Mouse (Mus musculus) forebrain, embryonic 15.5 days (tissue): ENCODE results near the gene Med16. TPM values are rescaled to one million over a fixed set of nuclear protein-coding genes. Genes with fewer than 3 reads are reported as not detected.

Experiments
- ATAC-seq: fragments of 200-750 bp; cut with Nextera tagmentation; replicated peaks from 2 replicates; pipeline ENCODE4 v1.8.0; 2017; ENCODE audit warnings: mild to moderate bottlenecking, moderate TSS enrichment, moderate library complexity
- H3K27ac ChIP-seq: fragments of 300-500 bp; sonication (generic); replicated peaks from 2 replicates; pipeline ENCODE4 v1.5.1; 2015; ENCODE audit warnings: mild to moderate bottlenecking, inconsistent platforms
- H3K27me3 ChIP-seq: fragments of 300-500 bp; sonication (generic); 2 replicates; pipeline ENCODE4 v1.6.1; 2015; ENCODE audit warnings: inconsistent platforms
- H3K36me3 ChIP-seq: fragments of 300-500 bp; sonication (generic); 2 replicates; pipeline ENCODE4 v1.6.1; 2015; ENCODE audit warnings: mild to moderate bottlenecking, inconsistent platforms
- H3K4me1 ChIP-seq: fragments of 300-500 bp; sonication (generic); 2 replicates; pipeline ENCODE4 v1.6.1; 2015; ENCODE audit warnings: inconsistent platforms
- H3K4me2 ChIP-seq: fragments of 300-500 bp; sonication (generic); replicated peaks from 2 replicates; pipeline ENCODE4 v1.6.1; 2015; ENCODE audit warnings: mild to moderate bottlenecking, inconsistent platforms
- H3K4me3 ChIP-seq: fragments of 300-500 bp; sonication (generic); 2 replicates; pipeline ENCODE4 v1.5.1; 2015; ENCODE audit warnings: mild to moderate bottlenecking, inconsistent platforms
- H3K9ac ChIP-seq: fragments of 300-500 bp; sonication (generic); replicated peaks from 2 replicates; pipeline ENCODE4 v1.6.1; 2015; ENCODE audit warnings: mild to moderate bottlenecking, inconsistent platforms
- H3K9me3 ChIP-seq: fragments of 300-500 bp; sonication (generic); 2 replicates; pipeline ENCODE4 v1.6.1; 2016; ENCODE audit warnings: inconsistent platforms
- WGBS: fragments of 180-500 bp; shearing (Covaris S2); methylation state at CpG from one replicate; pipeline ENCODE4 v1.1.7; 2015; ENCODE audit warnings: mixed read lengths; 5-methylcytosine and 5-hydroxymethylcytosine counted together
- polyA plus RNA-seq: library from polyadenylated mRNA; unstranded; fragments of >200 nt; fragmentation: Nextera tagmentation; extraction: Ambion mirVana; gene quantifications from 2 replicates; pipeline ENCODE4 v1.2.1, GENCODE M21; 2015

Med16 gene
- polyA plus RNA-seq, 1 experiment from 2014 or later, result 53.2 TPM

DNA sequence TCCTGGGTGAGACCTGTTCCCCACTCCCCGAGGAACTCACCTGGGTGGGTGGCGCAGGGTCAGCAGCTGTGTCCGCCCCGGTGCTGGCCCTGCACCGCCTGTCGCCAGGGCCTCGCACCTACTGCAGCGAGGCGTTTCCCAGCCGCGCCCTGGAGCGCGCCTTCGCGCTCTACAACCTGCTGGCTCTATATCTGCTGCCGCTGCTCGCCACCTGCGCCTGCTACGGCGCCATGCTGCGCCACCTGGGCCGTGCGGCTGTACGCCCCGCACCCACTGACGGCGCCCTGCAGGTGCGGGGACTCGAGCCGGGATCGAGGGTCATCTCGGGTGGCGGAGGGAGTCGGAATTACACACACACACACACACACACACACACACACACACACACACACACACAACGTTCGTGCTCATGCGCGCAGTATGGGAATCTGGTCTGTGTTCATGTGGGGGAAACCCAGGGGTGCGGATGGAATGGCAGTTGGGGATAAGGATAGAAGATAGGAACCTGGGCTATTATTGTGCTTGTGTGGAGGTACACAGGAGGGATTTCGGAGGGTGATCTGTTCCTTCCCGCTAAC lies 12.3 kb upstream of the Med16 start, which contains the start of gene R3hdm4:
Gene R3hdm4, minus strand, starts transcription at position 251 of the 578 bp plus-strand sequence.
- Histone ChIP-seq H3K9me3 (no peaks in the 10 kb centered on the region), H3K4me2 (peak within 1 kb of the TSS; percentile 35), H3K27me3 (peaks cover 66% of the 10 kb centered on the region), H3K27ac (no peak within 1 kb of the TSS), H3K9ac (peak within 1 kb of the TSS; percentile 36; the same call in 1 of the 2 replicates), H3K36me3 (no peaks in the 10 kb centered on the region), H3K4me1 (peaks cover 32% of the 10 kb centered on the region), H3K4me3 (peak within 1 kb of the TSS; percentile 22)
- WGBS, result 3% methylated on average over 40 of the region's 41 CpGs
- no peak for ATAC-seq

DNA sequence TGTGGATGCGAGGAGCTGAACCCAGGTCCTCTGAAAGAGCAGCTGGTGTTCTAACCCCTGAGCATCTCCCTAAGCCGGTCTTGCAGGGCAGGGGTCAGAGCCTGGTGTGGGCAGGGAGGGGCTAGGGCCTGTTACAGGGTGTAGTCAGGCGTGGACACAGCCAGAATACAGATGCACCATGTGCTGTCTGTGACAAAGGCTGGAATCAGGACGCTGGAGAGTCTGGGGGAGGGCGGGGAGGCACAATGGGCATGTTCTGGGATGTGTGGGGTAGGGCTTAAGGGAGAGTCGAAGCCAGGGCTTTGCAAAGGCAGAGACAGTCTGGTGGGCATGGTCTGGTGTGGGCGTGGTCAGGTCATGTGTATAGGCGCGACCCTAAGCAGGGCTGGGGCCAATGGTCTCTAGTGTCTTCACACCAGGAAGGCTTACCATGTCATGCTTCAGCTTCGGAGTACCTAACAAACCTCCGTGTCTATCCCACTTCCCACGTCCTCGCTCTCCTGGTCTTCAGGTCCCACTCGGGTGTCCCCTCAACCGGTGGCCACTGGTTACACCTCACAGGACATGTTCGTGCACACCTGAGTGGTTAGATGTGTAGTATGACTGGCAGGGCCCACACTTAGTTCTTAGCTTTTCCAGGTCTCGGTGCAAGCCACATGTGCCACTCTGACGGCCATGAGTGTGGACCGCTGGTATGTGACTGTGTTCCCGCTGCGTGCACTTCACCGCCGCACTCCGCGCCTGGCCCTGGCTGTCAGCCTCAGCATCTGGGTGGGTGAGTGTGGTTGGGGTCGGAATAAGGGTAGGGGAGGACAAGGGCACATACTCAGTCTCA lies 11.6 kb upstream of the Med16 start:
- Histone ChIP-seq H3K4me1 (peaks cover 33% of the 10 kb centered on the region), H3K27me3 (peaks cover 66% of the 10 kb centered on the region), H3K9me3 (no peaks in the 10 kb centered on the region), H3K4me2 (peak overlapping the region; percentile 35; the same call in 1 of the 2 replicates), H3K4me3 (peak overlapping the region; percentile 22; the same call in 1 of the 2 replicates), H3K36me3 (no peaks in the 10 kb centered on the region), H3K27ac (no peak overlapping the region), H3K9ac (no peak overlapping the region)
- 15% methylated on average over 26 of the region's 26 CpGs for WGBS
- no peak for ATAC-seq

DNA sequence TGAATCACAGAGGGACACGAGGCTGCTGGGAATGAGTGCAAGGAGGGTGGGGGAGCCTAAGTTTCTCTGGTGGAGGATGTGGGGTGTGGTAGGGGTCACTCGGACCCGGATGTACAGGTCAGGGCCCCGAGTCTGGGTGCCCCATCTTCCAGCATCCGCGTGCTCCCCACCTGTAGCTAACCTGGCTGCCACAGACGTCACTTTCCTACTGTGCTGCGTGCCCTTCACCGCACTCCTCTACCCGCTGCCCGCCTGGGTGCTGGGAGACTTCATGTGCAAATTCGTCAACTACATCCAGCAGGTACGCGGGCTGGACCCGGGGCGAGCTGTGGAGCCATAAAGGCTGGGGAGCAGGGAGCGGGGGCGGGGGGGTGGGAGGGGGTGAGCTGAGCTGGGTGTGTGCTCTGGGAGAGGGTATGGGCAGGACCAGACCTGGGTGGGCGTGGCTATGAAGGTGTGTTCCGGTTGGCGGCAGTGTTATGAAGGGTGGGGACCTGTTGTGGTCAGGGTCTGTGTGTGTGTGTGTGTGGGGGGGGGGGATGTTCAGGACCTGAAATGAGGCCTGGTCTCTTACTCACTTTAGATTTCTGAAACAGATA lies 10.6 kb upstream of the Med16 start:
- H3K4me1 ChIP-seq, result peaks cover 42% of the 10 kb centered on the region
- no peak overlapping the region for H3K27ac ChIP-seq
- no peaks in the 10 kb centered on the region for H3K9me3 ChIP-seq
- ATAC-seq, result no peak
- no peak overlapping the region for H3K4me2 ChIP-seq
- 2% methylated on average over 21 of the region's 21 CpGs for WGBS
- no peak overlapping the region for H3K4me3 ChIP-seq
- no peak overlapping the region for H3K9ac ChIP-seq
- H3K27me3 ChIP-seq, result peaks cover 66% of the 10 kb centered on the region
- no peaks in the 10 kb centered on the region for H3K36me3 ChIP-seq

DNA sequence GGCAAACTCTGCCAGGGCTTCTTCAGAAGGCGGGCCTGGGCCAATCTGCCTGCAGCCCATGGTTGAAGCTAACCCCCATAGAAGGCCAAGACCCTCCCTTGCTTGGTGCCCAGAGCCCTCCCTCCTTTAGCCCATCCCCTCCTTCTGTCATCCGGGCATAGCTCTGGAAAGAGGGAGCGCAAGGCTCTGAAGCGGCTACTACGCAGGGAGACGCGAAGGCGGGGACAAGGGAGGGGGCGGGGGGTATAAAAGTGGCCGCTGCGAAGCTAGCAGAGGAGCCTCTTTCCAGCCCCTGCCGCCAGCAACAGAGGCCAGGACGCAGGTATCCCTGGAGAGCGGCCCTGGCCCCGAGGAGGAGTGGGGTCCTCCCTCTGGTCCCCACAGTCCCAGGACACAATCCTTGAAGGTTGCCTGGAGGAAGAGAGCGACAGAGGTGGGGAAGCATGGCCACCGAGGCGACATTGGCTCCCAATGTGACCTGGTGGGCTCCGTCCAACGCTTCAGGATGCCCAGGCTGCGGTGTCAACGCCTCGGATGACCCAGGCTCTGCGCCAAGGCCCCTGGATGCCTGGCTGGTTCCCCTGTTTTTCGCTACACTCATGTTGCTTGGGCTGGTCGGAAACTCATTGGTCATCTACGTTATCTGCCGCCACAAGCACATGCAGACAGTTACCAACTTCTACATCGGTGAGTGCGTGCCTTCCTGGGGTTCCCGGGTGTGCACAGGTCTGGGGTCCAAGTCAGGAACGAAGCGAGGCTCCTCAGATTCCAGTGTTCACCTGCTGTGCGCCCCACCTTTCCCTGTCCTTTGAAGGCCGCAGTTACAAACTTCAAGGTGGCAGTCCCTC lies 9.7 kb upstream of the Med16 start:
- 3% methylated on average over 34 of the region's 35 CpGs for WGBS
- Histone ChIP-seq H3K9ac (no peak overlapping the region), H3K4me3 (no peak overlapping the region), H3K27ac (no peak overlapping the region), H3K9me3 (no peaks in the 10 kb centered on the region), H3K27me3 (peaks cover 62% of the 10 kb centered on the region), H3K4me1 (peaks cover 48% of the 10 kb centered on the region), H3K36me3 (no peaks in the 10 kb centered on the region), H3K4me2 (no peak overlapping the region)
- no peak for ATAC-seq

DNA sequence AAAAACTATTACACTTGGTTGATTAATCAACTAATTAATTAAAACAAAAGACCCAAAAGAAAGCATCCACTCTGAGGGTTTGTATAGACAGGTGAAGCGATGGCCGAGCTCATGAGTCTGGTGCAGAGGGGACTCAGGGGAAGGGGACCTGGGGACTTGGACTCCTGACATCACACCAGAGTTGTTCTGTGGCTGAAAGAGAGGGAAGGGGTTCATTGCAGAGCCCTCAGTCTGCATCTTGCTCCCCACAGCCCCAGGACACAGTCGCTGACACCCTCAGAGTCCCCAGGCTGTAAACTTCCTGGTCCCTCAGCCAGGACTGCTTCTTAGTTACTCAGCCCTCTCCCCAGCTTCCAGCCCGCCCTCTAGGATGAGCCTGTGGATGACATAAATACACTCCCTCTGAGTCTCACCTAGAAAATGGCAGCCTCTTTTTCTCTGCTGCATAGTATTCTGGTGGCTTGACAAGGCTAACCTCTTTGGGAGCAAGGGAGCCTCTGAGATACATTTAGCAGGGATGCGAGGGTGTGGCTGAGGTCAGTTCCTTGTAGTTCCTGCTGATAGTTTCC lies 8.9 kb upstream of the Med16 start:
- ATAC-seq, result no peak
- H3K27ac ChIP-seq, result no peak overlapping the region
- peak overlapping the region; percentile 91 for H3K4me2 ChIP-seq
- no peaks in the 10 kb centered on the region for H3K9me3 ChIP-seq
- H3K27me3 ChIP-seq, result peaks cover 54% of the 10 kb centered on the region
- peaks cover 48% of the 10 kb centered on the region for H3K4me1 ChIP-seq
- H3K4me3 ChIP-seq, result peak overlapping the region; percentile 92
- WGBS, result 58% methylated on average over 5 of the region's 5 CpGs
- peak overlapping the region; percentile 99 for H3K9ac ChIP-seq
- H3K36me3 ChIP-seq, result no peaks in the 10 kb centered on the region

DNA sequence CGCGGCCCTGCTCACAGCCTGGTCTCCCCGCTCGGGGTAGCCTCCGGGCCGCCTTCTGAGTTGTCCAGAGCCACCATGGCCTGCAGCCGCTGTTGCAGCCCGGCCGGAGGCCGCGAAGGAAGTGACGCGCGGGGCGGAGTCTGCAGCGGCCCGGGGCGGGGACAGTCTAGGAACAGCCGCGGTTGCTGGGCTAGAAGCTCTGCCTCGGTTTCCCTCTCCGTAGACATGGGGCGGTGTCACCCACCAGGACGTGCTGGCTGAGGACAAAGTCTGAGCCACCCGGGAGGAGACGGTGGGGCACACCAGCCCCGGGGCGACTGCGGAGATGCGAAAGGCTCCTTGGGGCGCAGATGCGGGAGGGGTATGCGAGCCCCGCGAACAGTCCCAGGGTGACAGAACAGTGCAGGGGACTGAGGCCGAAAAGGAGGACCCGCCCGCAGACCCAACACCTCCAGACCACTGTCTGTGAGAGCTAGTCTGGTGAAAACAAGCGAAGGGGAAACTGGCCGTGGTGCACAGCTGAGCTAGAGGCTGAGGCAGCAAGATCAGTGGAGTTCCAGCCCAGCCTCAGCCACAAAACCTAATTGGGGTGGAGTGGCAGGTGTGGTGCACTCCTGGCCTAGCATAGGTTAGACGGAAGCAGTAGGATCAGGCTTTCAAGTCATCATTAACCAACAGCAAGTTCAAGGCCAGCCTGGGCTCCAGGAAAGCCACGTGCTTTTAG lies 8.2 kb upstream of the Med16 start, which contains the start of gene Kiss1r:
Gene Kiss1r, plus strand, starts transcription at position 164 of the 724 bp plus-strand sequence.
- peak; percentile 87 for ATAC-seq
- Histone ChIP-seq H3K4me3 (peak within 1 kb of the TSS; percentile 92), H3K4me1 (peaks cover 48% of the 10 kb centered on the region), H3K9me3 (no peaks in the 10 kb centered on the region), H3K4me2 (peak within 1 kb of the TSS; percentile 91), H3K27me3 (peaks cover 47% of the 10 kb centered on the region), H3K27ac (peak within 1 kb of the TSS; percentile 83), H3K36me3 (peaks cover under 1% of the 10 kb centered on the region; the same call in 1 of the 2 replicates), H3K9ac (peak within 1 kb of the TSS; percentile 99)
- 1% methylated on average over 42 of the region's 42 CpGs for WGBS

DNA sequence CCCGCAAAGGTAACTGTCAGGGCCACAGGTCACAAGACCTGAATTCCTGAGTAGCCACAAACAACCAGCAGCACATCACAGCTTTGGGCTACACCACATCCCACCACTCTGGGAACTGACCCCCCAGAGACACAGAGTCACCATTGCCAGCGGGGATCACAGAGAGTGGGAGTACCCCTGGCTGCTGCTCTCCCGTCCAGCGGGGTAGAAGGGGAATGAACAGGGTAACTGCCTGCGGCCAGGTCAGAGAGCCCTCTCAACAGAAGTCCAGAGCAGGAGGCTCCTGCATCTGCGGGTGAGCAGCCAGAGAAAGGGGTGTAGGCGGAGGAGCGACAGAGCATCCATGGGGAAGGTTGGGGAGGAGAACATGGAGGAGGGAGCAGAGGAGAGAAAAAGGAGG lies 7.4 kb upstream of the Med16 start:
- ATAC-seq, result peak; percentile 0; the same call in 1 of the 2 replicates
- H3K27ac ChIP-seq, result peak overlapping the region; percentile 83; the same call in 1 of the 2 replicates
- peak overlapping the region; percentile 99 for H3K9ac ChIP-seq
- H3K27me3 ChIP-seq, result peaks cover 38% of the 10 kb centered on the region
- H3K4me3 ChIP-seq, result peak overlapping the region; percentile 92
- 7% methylated on average over 8 of the region's 8 CpGs for WGBS
- no peaks in the 10 kb centered on the region for H3K9me3 ChIP-seq
- peaks cover 40% of the 10 kb centered on the region for H3K4me1 ChIP-seq
- peak overlapping the region; percentile 91 for H3K4me2 ChIP-seq
- peaks cover 9% of the 10 kb centered on the region for H3K36me3 ChIP-seq

DNA sequence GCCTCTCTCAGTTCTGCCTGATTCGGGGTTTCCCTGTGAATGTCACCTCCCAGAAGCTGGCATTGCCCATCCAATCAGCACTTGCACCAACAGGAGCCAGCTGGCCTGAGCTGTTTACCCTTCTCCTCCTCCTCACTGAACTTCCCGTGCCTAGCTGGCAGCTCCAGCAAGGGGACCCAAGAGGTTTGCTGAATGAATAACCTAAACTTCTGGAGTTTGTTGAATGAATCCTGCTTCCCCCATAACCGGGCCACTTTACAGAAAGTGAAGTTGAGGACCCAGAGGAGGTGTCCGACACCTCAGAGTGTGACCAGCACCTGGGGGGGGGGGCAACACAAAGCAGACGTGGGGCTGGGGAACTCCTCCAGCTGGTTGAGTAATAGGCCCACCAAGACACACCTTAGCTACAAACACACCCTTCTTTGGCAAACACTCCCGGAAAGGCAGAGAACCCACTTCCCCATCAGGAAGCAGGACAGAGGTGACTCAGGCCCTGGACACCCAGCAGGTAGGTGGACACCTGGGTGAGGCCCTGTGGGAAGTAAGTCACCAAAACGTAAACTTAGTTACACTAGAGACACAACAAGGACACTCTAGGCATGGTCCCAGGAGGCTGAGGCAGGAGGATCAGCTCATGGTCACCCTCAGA lies 6.3 kb upstream of the Med16 start:
- Histone ChIP-seq H3K27ac (no peak overlapping the region), H3K27me3 (peaks cover 28% of the 10 kb centered on the region), H3K9ac (0 out of 2 replicates have a peak overlapping the region, but pooled peaks have one; percentile 15), H3K4me3 (no peak overlapping the region), H3K36me3 (peaks cover 16% of the 10 kb centered on the region), H3K4me1 (peaks cover 35% of the 10 kb centered on the region), H3K9me3 (no peaks in the 10 kb centered on the region), H3K4me2 (peak overlapping the region; percentile 6; the same call in 1 of the 2 replicates)
- WGBS, result 66% methylated on average over 7 of the region's 7 CpGs
- ATAC-seq, result no peak

DNA sequence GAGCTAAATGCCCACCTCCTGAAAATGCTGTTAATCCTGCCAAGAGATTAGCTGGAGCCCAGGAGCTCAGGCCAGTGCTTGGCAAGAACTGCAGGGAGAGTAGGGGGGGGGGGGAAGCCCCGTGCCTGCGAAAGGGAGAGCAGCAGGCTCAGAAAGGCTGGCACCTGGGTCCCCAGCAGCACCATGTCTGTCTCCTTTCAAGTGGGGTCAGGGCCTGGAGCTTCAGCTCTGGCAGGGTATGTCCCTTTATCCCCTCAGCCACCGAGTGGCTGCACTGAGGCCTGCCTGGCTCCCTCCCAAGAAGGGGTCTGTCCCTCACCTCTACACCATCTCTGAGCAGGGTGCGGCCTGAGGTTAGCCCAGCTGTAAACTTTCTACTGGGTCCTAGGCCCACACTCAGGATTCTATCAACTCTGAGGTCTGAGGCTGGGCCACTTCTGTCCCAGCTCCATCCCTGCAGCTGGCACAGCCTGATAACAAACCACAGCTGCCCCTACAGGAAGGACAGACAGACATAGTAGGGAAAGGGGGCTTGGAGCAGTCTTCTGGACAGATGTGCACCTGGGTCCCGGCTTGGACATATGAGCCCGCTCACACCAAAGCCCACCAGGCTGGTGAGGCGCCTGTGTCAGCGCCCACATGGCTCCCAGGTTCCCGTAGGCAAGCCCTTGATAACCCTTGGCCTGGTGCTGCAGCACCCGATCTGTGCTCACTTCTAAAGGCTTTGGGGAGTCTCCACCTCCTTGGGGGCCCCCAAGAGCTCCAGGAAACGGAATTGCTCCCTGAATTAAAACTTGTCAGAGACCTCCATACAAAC lies 5.6 kb upstream of the Med16 start:
- Histone ChIP-seq H3K9ac (0 out of 2 replicates have a peak overlapping the region, but pooled peaks have one; percentile 15), H3K36me3 (peaks cover 16% of the 10 kb centered on the region), H3K9me3 (no peaks in the 10 kb centered on the region), H3K27ac (0 out of 2 replicates have a peak overlapping the region, but pooled peaks have one; percentile 2), H3K4me3 (no peak overlapping the region), H3K4me2 (no peak overlapping the region), H3K4me1 (peaks cover 42% of the 10 kb centered on the region), H3K27me3 (peaks cover 21% of the 10 kb centered on the region)
- no peak for ATAC-seq
- 53% methylated on average over 11 of the region's 11 CpGs for WGBS

DNA sequence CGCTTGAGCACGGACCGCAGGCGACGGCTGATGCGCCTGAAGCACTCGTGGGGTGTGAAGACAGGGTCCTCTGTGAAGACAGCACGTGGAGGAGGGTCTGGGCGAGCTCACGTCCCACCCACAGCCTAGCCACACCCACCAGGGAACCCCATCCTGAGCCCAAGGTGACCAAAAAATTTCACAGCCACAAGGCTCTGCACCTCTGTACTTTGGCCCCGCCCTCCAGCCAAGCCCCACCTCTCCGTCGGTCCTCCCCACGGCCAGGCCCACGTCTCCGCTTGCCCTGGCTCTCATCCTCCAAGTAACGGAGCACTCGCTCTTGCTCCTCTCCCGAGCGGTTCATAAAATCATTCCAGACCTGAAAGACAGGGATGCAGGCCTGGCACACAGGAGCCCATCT lies 3.7 kb upstream of the Med16 start:
- ATAC-seq, result no peak
- H3K4me2 ChIP-seq, result no peak overlapping the region
- peaks cover 49% of the 10 kb centered on the region for H3K4me1 ChIP-seq
- H3K9me3 ChIP-seq, result no peaks in the 10 kb centered on the region
- no peak overlapping the region for H3K9ac ChIP-seq
- H3K27ac ChIP-seq, result no peak overlapping the region
- peaks cover 2% of the 10 kb centered on the region; the same call in 1 of the 2 replicates for H3K27me3 ChIP-seq
- H3K36me3 ChIP-seq, result peaks cover 16% of the 10 kb centered on the region
- 69% methylated on average over 20 of the region's 20 CpGs for WGBS
- no peak overlapping the region for H3K4me3 ChIP-seq
